Mouse (Mus musculus): Measurements from ENCODE around the gene C1qtnf6.

DNA sequence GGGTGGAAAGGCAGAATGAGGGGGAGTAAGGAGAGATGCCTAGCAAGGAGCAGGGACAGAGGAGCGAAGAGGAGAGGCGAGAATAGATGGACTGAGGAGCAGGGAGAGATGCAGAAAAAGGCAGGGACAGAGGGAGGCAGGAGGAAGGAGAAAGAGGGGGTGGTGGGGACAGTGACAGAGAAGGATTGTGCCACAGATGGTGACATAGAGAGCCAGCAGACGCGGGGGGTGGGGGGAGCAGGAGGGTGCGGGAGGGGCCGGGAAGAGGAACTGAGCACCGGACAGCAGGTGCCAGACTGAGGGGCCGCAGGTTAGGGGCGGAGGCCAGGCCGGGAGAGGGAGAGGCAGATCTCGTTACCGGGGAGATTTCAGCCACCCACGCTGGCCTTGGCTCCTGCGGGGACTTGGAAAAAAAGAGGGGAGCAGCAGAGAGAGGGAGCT lies 13.4 kb upstream of the C1qtnf6 start, which contains the start of gene Sstr3:
- TF ChIP-seq CTCF (IDR thresholded peaks at IDR 0.05; ENCODE audit: low read depth) (no peak), EP300 (IDR thresholded peaks at IDR 0.05; ENCODE audit: low read depth) (no peak)
